Mouse (Mus musculus): ENCODE measurements at regions not wholly inside any gene's neighbourhood (a gene's known extent, or its start where the extent isn't known, plus 50 kb on each side); places are given as distances from the start of the nearest gene placed in this dataset.

GRCm38 (mm10) chr7:72866966-72867754 lies 508.1 kb upstream of the Rgma start:
- in situ Hi-C loops (cut with MboI; ENCODE audit: low sequenced_read_pairs): no loop called here

GRCm38 (mm10) chr7:72869068-72869467 lies 506.2 kb upstream of the Rgma start:
- in situ Hi-C loops (cut with MboI; ENCODE audit: low sequenced_read_pairs): no loop called here

GRCm38 (mm10) chr7:72900816-72901215 lies 474.5 kb upstream of the Rgma start:
- in situ Hi-C loops (cut with MboI; ENCODE audit: low sequenced_read_pairs): no loop called here

GRCm38 (mm10) chr7:72905891-72906290 lies 469.4 kb upstream of the Rgma start:
- in situ Hi-C loops (cut with MboI; ENCODE audit: low sequenced_read_pairs): no loop called here

GRCm38 (mm10) chr7:72906536-72906935 lies 468.8 kb upstream of the Rgma start:
- in situ Hi-C loops (cut with MboI; ENCODE audit: low sequenced_read_pairs): no loop called here

GRCm38 (mm10) chr7:72926772-72927380 lies 448.4 kb upstream of the Rgma start:
- in situ Hi-C loops (cut with MboI; ENCODE audit: low sequenced_read_pairs): no loop called here

GRCm38 (mm10) chr7:72938842-72939241 lies 436.5 kb upstream of the Rgma start:
- in situ Hi-C loops (cut with MboI; ENCODE audit: low sequenced_read_pairs): no loop called here

- in situ Hi-C loops (cut with MboI; ENCODE audit: low sequenced_read_pairs): no loop called here
Measured at GRCm38 (mm10) chr7:72947531-72947930, 427.8 kb upstream of the Rgma start.

- in situ Hi-C loops (cut with MboI; ENCODE audit: low sequenced_read_pairs): no loop called here
Measured at GRCm38 (mm10) chr7:72948026-72948425, 427.3 kb upstream of the Rgma start.

- in situ Hi-C loops (cut with MboI; ENCODE audit: low sequenced_read_pairs): no loop called here
Measured at GRCm38 (mm10) chr7:72948666-72949065, 426.6 kb upstream of the Rgma start.

GRCm38 (mm10) chr7:72949886-72950285 lies 425.4 kb upstream of the Rgma start:
- in situ Hi-C loops (cut with MboI; ENCODE audit: low sequenced_read_pairs): no loop called here

GRCm38 (mm10) chr7:72957674-72958073 lies 417.6 kb upstream of the Rgma start:
- in situ Hi-C loops (cut with MboI; ENCODE audit: low sequenced_read_pairs): no loop called here

- in situ Hi-C loops (cut with MboI; ENCODE audit: low sequenced_read_pairs): no loop called here
Measured at GRCm38 (mm10) chr7:72961321-72961720, 414.0 kb upstream of the Rgma start.

GRCm38 (mm10) chr7:72962815-72963214 lies 412.5 kb upstream of the Rgma start:
- in situ Hi-C loops (cut with MboI; ENCODE audit: low sequenced_read_pairs): no loop called here

- in situ Hi-C loops (cut with MboI; ENCODE audit: low sequenced_read_pairs): no loop called here
Measured at GRCm38 (mm10) chr7:72963908-72964307, 411.4 kb upstream of the Rgma start.

- in situ Hi-C loops (cut with MboI; ENCODE audit: low sequenced_read_pairs): no loop called here
Measured at GRCm38 (mm10) chr7:72968193-72968592, 407.1 kb upstream of the Rgma start.

- in situ Hi-C loops (cut with MboI; ENCODE audit: low sequenced_read_pairs): no loop called here
Measured at GRCm38 (mm10) chr7:72971506-72972267, 403.6 kb upstream of the Rgma start.

- in situ Hi-C loops (cut with MboI; ENCODE audit: low sequenced_read_pairs): no loop called here
Measured at GRCm38 (mm10) chr7:72972397-72972796, 402.9 kb upstream of the Rgma start.

GRCm38 (mm10) chr7:72973771-72974170 lies 401.5 kb upstream of the Rgma start:
- in situ Hi-C loops (cut with MboI; ENCODE audit: low sequenced_read_pairs): no loop called here

GRCm38 (mm10) chr7:72974384-72974783 lies 400.9 kb upstream of the Rgma start:
- in situ Hi-C loops (cut with MboI; ENCODE audit: low sequenced_read_pairs): no loop called here

- in situ Hi-C loops (cut with MboI; ENCODE audit: low sequenced_read_pairs): no loop called here
Measured at GRCm38 (mm10) chr7:72990559-72991429, 384.5 kb upstream of the Rgma start.

Data from CH12F3 (cell line).